ENCODE assay signal across 24 mouse cellular contexts in the genomic region with DNA sequence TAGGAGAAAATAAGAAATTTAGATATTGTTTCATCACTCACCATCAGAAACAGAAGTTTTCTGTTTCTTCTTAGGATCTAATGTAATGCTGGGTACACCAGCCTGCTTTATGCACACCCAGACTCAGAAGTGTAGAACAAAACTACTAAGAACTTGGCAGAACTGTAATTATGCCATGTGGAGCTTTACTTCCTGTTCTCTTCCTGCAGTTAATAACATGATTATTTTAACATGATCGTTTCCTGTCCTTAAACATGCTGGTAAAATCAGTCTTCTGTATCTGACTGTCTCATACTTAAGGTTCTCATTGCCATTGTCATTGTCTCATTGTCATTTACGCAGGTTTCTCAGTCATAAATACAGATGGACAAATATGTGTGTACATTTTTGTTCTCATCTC. TPM values are rescaled to one million over a fixed set of nuclear protein-coding genes. Genes with fewer than 3 reads are reported as not detected.
DNase-seq lines count a peak whose midpoint lies in the region; ATAC-seq lines count a peak whose summit lies in the region.
"Had no signal": no experiment of that assay in that cellular context is flagged by ENCODE, and none has a peak within 500 bp of the region (broad histone marks: within the 10 kb centered on the region; RNA-seq: fewer than 3 reads in every experiment).

No protein-coding gene starts in this region.

- intact Hi-C loops in left cerebral cortex, postnatal 4 days (cut with DNase I) = no loop called here

- ATAC-seq in CD4-positive, CD25-positive, alpha-beta regulatory T cell, adult 4 months = peak; percentile 72
- ATAC-seq in activated CD4-positive, CD25-positive, alpha-beta regulatory T cell, adult 4 months = peak; percentile 59
- ATAC-seq: forebrain, embryonic 14.5 days; forebrain, embryonic 16.5 days; Patski had no signal

- DNase-seq in ovary, postnatal 14 days (ENCODE audit: low spot score) = no peak
- no peak for DNase-seq in left cerebral cortex, postnatal 4 days
- DNase-seq in hindbrain, embryonic 10.5 days (ENCODE audit: low spot score) = no peak
- DNase-seq: adrenal gland, adult 2 months; adrenal gland, postnatal 10 days; adrenal gland, postnatal 25 days; B cell, adult 2 months; cerebellum, adult 11 months; cerebellum, adult 18-20 months; cerebellum, adult 8-10 months; cerebellum, adult 9-11 months; cerebellum, postnatal 14 days; cerebellum, postnatal 36 days; embryo, embryonic 11 days had no signal

- H3K27me3 ChIP-seq in hindbrain, embryonic 10.5 days (ENCODE audit: insufficient read depth, poor library complexity, severe bottlenecking) = no peaks in the 10 kb centered on the region
- H3K27me3 ChIP-seq: embryonic facial prominence, embryonic 13.5 days; embryonic facial prominence, embryonic 15.5 days; forebrain, embryonic 12.5 days; Patski had no signal

- no peaks in the 10 kb centered on the region for H3K4me1 ChIP-seq in hindbrain, embryonic 10.5 days (replicated peaks)
- H3K4me1 ChIP-seq: embryonic facial prominence, embryonic 15.5 days; forebrain, embryonic 10.5 days; forebrain, embryonic 12.5 days had no signal

- H3K36me3 ChIP-seq in hindbrain, embryonic 10.5 days = peaks cover 8% of the 10 kb centered on the region; the same call in 1 of the 2 replicates
- H3K36me3 ChIP-seq: embryonic facial prominence, embryonic 13.5 days; embryonic facial prominence, embryonic 15.5 days; forebrain, embryonic 12.5 days had no signal

- no peak overlapping the region for H3K27ac ChIP-seq in hindbrain, embryonic 10.5 days
- H3K27ac ChIP-seq: embryonic facial prominence, embryonic 13.5 days; embryonic facial prominence, embryonic 15.5 days; forebrain, embryonic 10.5 days; forebrain, embryonic 12.5 days had no signal

- 0 out of 2 replicates have a peak, but pooled peaks cover 2% of the 10 kb centered on the region for H3K9me3 ChIP-seq in hindbrain, embryonic 10.5 days
- H3K9me3 ChIP-seq: embryonic facial prominence, embryonic 13.5 days; embryonic facial prominence, embryonic 15.5 days; forebrain, embryonic 12.5 days had no signal

- H3K4me3 ChIP-seq in hindbrain, embryonic 10.5 days = no peak overlapping the region
- H3K4me3 ChIP-seq: embryonic facial prominence, embryonic 13.5 days; embryonic facial prominence, embryonic 15.5 days; erythroblast, embryonic 14.5 days; forebrain, embryonic 10.5 days; forebrain, embryonic 12.5 days had no signal

- 94% methylated on average over 2 of the region's 2 CpGs for WGBS in hindbrain, embryonic 10.5 days

RNA-seq across cellular contexts. Expression of gene Tgfbr1, which starts 15.7 kb away (rescaled TPM):
- 10 to 100 TPM; 33.6 to 39.2 TPM for polyA plus RNA-seq in CD4-positive, CD25-positive, alpha-beta regulatory T cell, adult 4 months (2017; shearing (Covaris generic))
- 10 to 100 TPM; 35.2 to 38.2 TPM for polyA plus RNA-seq in activated CD4-positive, CD25-positive, alpha-beta regulatory T cell, adult 4 months (2017; shearing (Covaris generic))
- total RNA-seq in left cerebral cortex, postnatal 4 days (2021) = 10 to 100 TPM; 51.4 to 60.1 TPM
- polyA plus RNA-seq in hindbrain, embryonic 10.5 days (2016; fragmentation: Nextera tagmentation; extraction: Ambion mirVana) = 85.8 and 92.0 TPM in 2 replicates
